Mouse (Mus musculus) embryonic facial prominence, embryonic 14.5 days (tissue): ENCODE data around the gene Med4. TPM values are rescaled to one million over a fixed set of nuclear protein-coding genes. Genes with fewer than 3 reads are reported as not detected.
"Not testable (repeated sequence)": the region's sequence is repeated elsewhere in the genome, so short reads cannot be mapped to it uniquely, and the experiment has no call there.

ENCODE experiments used
- ATAC-seq: fragments of 200-750 bp; cut with Nextera tagmentation; 2 replicates; pipeline ENCODE4 v1.8.0; 2017; ENCODE audit warnings: low read depth, moderate number of reproducible peaks, moderate TSS enrichment
- DNase-seq: peaks from one replicate; pipeline ENCODE4 v3.0.0-alpha.2; 2015; ENCODE audit warnings: low spot score
- H3K27ac ChIP-seq: fragments of 300-500 bp; sonication (generic); replicated peaks from 2 replicates; pipeline ENCODE4 v1.5.1; 2014; ENCODE audit warnings: low read depth, mild to moderate bottlenecking, low read length, moderate library complexity
- H3K27me3 ChIP-seq: fragments of 300-500 bp; sonication (generic); replicated peaks from 2 replicates; pipeline ENCODE4 v1.6.1; 2014; ENCODE audit warnings: low read length; ENCODE audit not compliant: control insufficient read depth, insufficient read depth
- H3K36me3 ChIP-seq: fragments of 300-500 bp; sonication (generic); 2 replicates; pipeline ENCODE4 v1.6.1; 2014; ENCODE audit warnings: low read length, mixed read lengths; ENCODE audit not compliant: control insufficient read depth, insufficient read depth
- H3K4me1 ChIP-seq: fragments of 300-500 bp; sonication (generic); 2 replicates; pipeline ENCODE4 v1.6.1; 2014; ENCODE audit warnings: antibody characterized with exemption, low read length; ENCODE audit not compliant: control insufficient read depth, insufficient read depth
- H3K4me2 ChIP-seq: fragments of 300-500 bp; sonication (generic); 2 replicates; pipeline ENCODE4 v1.6.1; 2014; ENCODE audit warnings: low read depth, mild to moderate bottlenecking, low read length, moderate library complexity, mixed read lengths
- H3K4me3 ChIP-seq: fragments of 300-500 bp; sonication (generic); 2 replicates; pipeline ENCODE4 v1.5.1; 2014; ENCODE audit warnings: low read depth, mild to moderate bottlenecking, low read length
- H3K9ac ChIP-seq: fragments of 300-500 bp; sonication (generic); 2 replicates; pipeline ENCODE4 v1.6.1; 2014; ENCODE audit warnings: low read depth, mild to moderate bottlenecking, low read length, moderate library complexity, mixed read lengths
- H3K9me3 ChIP-seq: fragments of 300-500 bp; sonication (generic); 2 replicates; pipeline ENCODE4 v1.6.1; 2016; ENCODE audit warnings: low read length; ENCODE audit not compliant: control insufficient read depth
- WGBS: fragments of 180-500 bp; shearing (Covaris S2); extraction: QIAGEN DNeasy Blood & Tissue Kit; methylation state at CpG from one replicate; pipeline ENCODE4 v1.1.7; 2014; 5-methylcytosine and 5-hydroxymethylcytosine counted together
- polyA plus RNA-seq: library from polyadenylated mRNA; unstranded; fragments of >200 nt; fragmentation: Nextera tagmentation; extraction: Ambion mirVana; gene quantifications from 2 replicates; pipeline ENCODE4 v1.2.1, GENCODE M21; 2014

The Med4 gene
- polyA plus RNA-seq, 1 experiment from 2014 or later, result 73.5 TPM

DNA sequence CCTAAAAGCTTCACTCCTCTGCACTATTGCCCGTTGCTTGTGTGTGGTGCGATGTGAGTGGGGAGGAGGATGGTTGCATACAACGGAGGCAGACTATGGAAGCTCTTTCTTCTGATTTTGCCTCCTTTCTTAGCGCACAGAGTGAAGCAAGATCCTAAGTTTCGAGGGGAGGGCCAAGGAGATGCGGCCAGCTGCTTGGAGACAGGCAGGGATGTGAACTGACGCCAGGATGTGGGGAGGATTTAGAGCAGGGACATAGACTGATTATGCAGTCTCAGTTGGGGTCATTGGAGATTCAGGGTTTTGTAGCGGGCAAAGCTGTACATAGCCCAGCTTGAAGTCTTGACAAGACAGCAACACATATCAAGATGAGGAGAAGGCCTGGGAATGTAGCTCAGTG, 3.5 kb upstream of the Med4 start:
- Histone ChIP-seq H3K4me1 (peaks cover 27% of the 10 kb centered on the region), H3K36me3 (no peaks in the 10 kb centered on the region), H3K9me3 (no peaks in the 10 kb centered on the region), H3K4me2 (no peak overlapping the region), H3K27me3 (no peaks in the 10 kb centered on the region), H3K27ac (no peak overlapping the region), H3K9ac (no peak overlapping the region), H3K4me3 (no peak overlapping the region)
- ATAC-seq (no peak), DNase-seq (no peak)
- 64% methylated on average over 8 of the region's 8 CpGs for WGBS

DNA sequence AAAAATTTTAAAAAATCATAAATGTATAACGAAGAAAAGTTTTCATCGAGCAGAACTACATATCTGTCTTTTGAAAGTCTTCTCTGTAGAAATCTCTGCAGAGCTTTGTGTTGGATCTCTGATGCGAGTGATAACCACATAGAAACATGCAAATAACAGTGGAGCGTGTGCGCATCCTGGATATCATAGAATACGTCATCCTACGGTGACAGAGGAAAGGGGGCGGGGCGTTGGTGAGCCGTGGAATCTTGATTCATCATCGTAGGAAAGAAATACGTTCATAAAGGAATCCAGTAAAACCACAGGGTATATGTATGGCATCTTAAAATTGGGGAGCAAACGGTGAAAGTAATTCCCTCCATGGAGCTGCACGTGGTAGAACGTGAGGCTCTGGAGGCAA, 2.6 kb upstream of the Med4 start:
- ATAC-seq, result no peak

DNA sequence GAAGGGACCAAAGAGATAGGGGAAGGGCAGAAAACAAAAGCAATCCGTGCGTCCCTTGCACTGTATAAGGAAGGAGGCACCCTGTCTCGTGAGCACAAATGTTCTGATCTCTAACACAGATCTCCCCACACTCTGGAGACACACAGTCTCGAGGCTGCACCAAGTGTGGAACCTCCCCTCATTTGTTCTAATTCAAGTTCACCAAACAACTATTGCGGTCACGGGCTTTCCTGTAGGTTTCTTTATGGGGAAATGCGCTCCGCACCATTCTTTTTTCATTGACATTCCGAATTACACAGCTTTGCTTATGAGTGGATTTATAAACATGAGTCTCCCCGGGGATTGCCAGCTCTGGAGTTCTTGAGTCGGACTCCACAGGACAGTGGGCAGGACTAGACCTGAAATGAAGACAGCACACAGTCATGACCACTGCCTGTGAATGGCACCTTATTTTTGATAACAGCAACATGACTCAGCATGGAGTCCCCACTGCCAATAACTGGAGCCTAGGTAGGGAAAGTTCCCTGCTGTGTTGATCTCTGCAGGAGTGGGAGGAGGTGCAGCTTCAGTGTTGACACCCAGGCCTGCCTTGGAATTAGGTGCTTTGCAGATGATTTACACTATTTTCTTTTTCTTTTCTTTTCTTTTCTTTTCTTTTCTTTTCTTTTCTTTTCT, 2.0 kb upstream of the Med4 start:
- Histone ChIP-seq H3K27ac (no peak overlapping the region), H3K9ac (no peak overlapping the region), H3K4me2 (no peak overlapping the region), H3K36me3 (peaks cover 7% of the 10 kb centered on the region; the same call in 1 of the 2 replicates), H3K4me1 (peaks cover 22% of the 10 kb centered on the region), H3K4me3 (no peak overlapping the region), H3K9me3 (no peaks in the 10 kb centered on the region), H3K27me3 (no peaks in the 10 kb centered on the region)
- WGBS, result 70% methylated on average over 11 of the region's 11 CpGs
- ATAC-seq (no peak), DNase-seq (no peak)

More for the DNA sequence above, 2.6 kb upstream of the Med4 start:
- peaks cover 27% of the 10 kb centered on the region for H3K4me1 ChIP-seq
- WGBS, result 82% methylated on average over 15 of the region's 15 CpGs
- H3K27me3 ChIP-seq, result no peaks in the 10 kb centered on the region
- no peak overlapping the region for H3K9ac ChIP-seq
- no peak overlapping the region for H3K4me3 ChIP-seq
- no peak overlapping the region for H3K4me2 ChIP-seq
- H3K9me3 ChIP-seq, result no peaks in the 10 kb centered on the region
- peaks cover under 1% of the 10 kb centered on the region; the same call in 1 of the 2 replicates for H3K36me3 ChIP-seq
- DNase-seq, result no peak
- H3K27ac ChIP-seq, result no peak overlapping the region

DNA sequence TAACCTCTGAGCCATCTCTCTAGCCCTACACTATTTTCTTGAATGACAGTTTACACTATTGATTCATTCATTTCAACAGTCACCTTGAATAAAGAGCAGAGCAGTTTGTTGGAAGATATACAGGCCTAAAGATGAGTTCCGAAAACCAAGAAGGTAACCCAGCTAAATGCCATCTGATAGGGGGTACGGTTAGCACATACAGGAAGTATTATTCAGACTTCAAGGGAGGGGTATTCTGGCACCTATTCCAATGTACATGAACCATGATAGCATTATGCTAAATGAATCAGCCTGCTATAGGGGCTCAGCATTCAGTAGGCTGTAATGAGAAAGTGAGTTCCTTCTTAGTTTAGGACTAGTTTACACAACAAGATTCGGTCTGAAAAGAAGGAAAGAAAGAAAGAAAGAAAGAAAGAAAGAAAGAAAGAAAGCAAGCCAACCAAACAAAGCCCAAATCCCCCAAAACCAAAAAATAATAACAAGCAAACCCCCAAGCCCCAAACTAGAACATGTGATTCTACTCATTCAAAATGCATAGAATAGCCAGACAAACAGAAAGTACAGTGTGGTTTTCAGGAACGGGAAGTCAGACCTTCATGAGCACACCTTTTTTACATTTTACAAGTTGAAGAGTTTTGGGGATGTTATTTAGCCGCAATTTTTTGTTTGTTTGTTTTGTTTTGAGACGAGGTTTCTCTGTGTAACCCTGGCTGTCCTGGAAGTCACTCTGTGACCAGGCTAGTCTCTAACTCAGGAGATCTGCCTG, 1.0 kb upstream of the Med4 start:
- WGBS, result 94% methylated on average over 6 of the region's 6 CpGs
- no peak overlapping the region for H3K27ac ChIP-seq
- H3K36me3 ChIP-seq, result peaks cover 14% of the 10 kb centered on the region
- no peak overlapping the region for H3K9ac ChIP-seq
- no peak overlapping the region for H3K4me2 ChIP-seq
- no peak overlapping the region for H3K4me3 ChIP-seq
- no peak for DNase-seq
- H3K27me3 ChIP-seq, result no peaks in the 10 kb centered on the region
- no peak for ATAC-seq
- no peaks in the 10 kb centered on the region for H3K9me3 ChIP-seq
- peaks cover 13% of the 10 kb centered on the region for H3K4me1 ChIP-seq

DNA sequence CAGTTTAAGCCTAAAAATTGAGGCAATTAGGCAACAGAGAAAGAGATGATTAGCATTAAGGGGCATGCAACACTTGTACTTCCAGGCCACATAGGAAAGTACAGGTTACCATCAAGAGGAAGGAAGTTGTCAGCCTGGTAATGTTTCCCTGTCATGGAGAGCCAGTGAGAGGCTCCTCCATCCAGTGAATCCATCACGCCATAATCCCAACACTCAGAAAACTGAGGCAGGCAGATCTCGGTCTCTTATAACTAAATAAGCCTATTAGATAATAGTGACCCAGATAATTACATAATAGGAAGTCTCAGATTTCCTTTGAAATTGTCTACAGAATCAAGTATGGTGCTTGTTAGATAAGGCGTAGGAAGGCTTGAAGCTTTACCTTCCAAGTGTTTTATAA, 14.3 kb downstream of the Med4 start:
- Histone ChIP-seq H3K27me3 (no peaks in the 10 kb centered on the region), H3K36me3 (no peaks in the 10 kb centered on the region), H3K4me3 (no peak overlapping the region), H3K27ac (no peak overlapping the region), H3K4me2 (peak overlapping the region; percentile 34; the same call in 1 of the 2 replicates), H3K9ac (0 out of 2 replicates have a peak overlapping the region, but pooled peaks have one; percentile 21), H3K4me1 (no peaks in the 10 kb centered on the region), H3K9me3 (no peaks in the 10 kb centered on the region)
- ATAC-seq, result no peak
- WGBS, result 63% methylated on average over 3 of the region's 3 CpGs
- DNase-seq, result no peak

DNA sequence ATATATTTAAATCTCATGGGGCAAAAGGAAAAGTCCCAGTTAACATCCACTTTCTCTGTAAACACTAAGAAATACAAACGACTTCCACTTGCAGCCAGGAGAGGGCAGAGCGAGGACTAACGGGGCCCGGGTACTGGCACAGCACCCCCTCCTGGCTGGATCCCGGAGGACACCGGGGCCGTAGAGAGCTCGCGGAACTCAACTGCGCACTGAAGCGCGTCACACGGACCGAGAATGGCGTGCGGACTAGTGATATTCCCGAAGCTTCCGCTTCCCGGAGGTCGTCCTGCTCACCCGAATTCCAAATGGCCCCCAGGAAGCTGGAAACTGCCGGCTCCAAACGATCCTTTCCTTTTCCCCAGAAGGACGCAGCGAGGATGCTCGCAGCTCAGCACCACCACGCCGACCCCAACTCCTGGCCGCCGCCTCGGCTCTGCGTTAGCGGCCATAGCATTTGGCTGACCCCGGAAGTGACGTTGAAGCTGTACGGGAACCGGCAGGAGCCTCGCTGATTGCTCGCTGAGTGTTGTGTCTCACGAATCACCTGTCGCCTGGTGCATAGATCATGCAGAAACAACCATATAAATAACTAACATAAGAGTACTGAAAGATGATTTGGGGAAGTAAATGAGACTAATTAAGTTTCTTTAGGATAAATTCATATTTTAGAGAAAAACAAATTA, 15.1 kb downstream of the Med4 start, which contains the start of gene Sucla2:
Gene Sucla2, plus strand, starts transcription at position 554 of the 683 bp plus-strand sequence.
- peak; percentile 100 for ATAC-seq
- Histone ChIP-seq H3K4me2 (peak within 1 kb of the TSS; percentile 45), H3K27me3 (no peaks in the 10 kb centered on the region), H3K4me1 (no peaks in the 10 kb centered on the region), H3K27ac (peak within 1 kb of the TSS; percentile 89), H3K9me3 (no peaks in the 10 kb centered on the region), H3K36me3 (no peaks in the 10 kb centered on the region), H3K9ac (peak within 1 kb of the TSS; percentile 70), H3K4me3 (peak within 1 kb of the TSS; percentile 50)
- DNase-seq, result peak; percentile 97
- WGBS, result under 1% methylated on average over 38 of the region's 41 CpGs

DNA sequence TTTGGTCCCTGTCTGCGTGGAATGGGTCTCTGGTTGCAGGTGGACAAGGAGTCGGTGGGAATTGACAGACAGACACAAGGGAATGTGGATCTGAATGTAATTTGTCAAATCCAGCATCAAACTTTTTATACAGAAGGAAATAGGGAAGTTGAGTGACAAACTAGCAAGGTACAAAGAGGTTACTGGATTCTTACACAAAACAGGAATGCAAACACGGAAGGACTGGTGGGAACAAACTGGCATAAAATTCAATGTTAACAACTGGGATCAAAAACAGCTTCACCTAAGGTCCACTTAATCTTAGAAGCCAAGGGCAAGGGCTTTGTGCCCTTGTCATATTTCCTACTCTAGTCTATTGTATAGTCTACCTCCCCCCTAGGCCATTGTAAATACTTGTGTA, 18.8 kb downstream of the Med4 start:
- DNase-seq, result not testable (repeated sequence)

DNA sequence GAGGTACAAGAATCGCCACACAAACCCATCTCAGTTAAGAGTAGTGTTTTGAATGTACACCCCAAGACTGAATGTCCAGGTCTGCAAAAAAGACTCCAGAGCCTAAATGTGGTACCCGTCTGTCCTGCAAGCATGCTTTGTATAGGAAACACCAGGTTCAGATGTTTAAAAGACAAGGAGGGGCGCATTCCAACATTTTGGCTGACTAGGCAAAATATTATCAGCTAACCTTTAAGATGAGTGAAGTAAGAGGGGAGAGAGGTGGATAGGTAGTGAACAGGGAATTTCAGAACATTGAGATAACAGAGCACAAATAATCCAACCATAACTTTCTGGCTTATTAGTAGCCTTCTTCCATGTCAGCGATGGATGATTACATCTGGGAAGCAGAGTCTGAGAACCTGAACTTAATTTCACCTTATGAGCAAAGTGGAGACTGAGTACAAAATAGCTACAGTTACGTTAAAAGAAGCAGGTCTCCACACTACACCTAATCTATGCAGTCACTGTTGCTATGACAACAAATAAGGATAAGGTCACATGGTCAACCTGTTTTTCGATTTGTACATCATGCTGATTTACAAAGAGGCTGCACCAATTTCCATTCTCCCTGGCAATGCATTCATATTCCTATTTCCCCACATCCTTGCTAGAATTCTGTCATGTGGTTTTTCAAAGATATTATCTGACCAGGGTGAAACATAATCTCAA, 24.1 kb downstream of the Med4 start:
- Histone ChIP-seq H3K36me3 (no peaks in the 10 kb centered on the region), H3K27me3 (no peaks in the 10 kb centered on the region), H3K4me3 (no peak overlapping the region), H3K9ac (no peak overlapping the region), H3K4me1 (no peaks in the 10 kb centered on the region), H3K27ac (no peak overlapping the region), H3K4me2 (no peak overlapping the region), H3K9me3 (no peaks in the 10 kb centered on the region)
- ATAC-seq (0 out of 2 replicates have a peak, but pooled peaks have one; percentile 18), DNase-seq (no peak)
- 62% methylated on average over 6 of the region's 6 CpGs for WGBS

More for the DNA sequence above, 18.8 kb downstream of the Med4 start:
- not testable (repeated sequence) for H3K36me3 ChIP-seq, H3K4me3 ChIP-seq, H3K4me2 ChIP-seq, H3K27ac ChIP-seq, H3K9me3 ChIP-seq, H3K27me3 ChIP-seq, H3K4me1 ChIP-seq, H3K9ac ChIP-seq, ATAC-seq
- WGBS, result 76% methylated on average over 3 of the region's 3 CpGs
